Comparison of ENCODE assay signal across 8 mouse cellular contexts in the genomic region with DNA sequence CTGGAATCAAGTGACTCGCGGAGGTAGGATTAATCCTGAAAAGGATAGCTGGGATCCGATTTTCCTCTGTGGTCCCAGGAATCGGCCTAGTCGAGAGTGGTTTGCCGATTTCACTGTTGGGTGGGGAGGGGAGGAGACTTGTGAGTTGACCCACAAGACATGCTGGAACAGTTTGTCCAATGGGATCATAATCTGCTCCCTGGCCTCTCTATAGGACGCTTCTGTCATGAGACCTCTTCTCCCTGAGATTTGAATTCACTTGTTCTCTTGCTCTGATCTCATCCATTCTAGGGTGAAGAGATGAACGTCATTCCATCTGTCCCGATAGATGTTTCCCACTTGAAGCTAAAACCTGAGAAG. TPM values are rescaled to one million over a fixed set of nuclear protein-coding genes. Genes with fewer than 3 reads are reported as not detected.
DNase-seq lines count a peak whose midpoint lies in the region; ATAC-seq and TF ChIP-seq lines count a peak whose summit lies in the region.

No protein-coding gene starts in this region.

- no peak for DNase-seq in gastrocnemius, adult 2 months
- DNase-seq in gastrocnemius, postnatal 14 days = no peak
- no peak for DNase-seq in forebrain, embryonic 11.5 days (ENCODE audit: low spot score)
- DNase-seq in ovary, postnatal 36 days (ENCODE audit: low spot score) = no peak
- DNase-seq in cerebellum, postnatal 14 days = no peak
- no peak for DNase-seq in frontal cortex, postnatal 36 days (ENCODE audit: low spot score in 2 of 2)

- no peaks in the 10 kb centered on the region for H3K27me3 ChIP-seq in forebrain, embryonic 11.5 days (ENCODE audit: control insufficient read depth, insufficient read depth, low read length)
- no peaks in the 10 kb centered on the region for H3K27me3 ChIP-seq in liver, embryonic 15.5 days

- no peak for TF ChIP-seq CTCF in gastrocnemius, adult 2 months (IDR thresholded peaks at IDR 0.05)

- peak; percentile 2 for ATAC-seq in CD4-positive, CD25-positive, alpha-beta regulatory T cell, adult 4 months
- ATAC-seq in forebrain, embryonic 11.5 days (replicated peaks; ENCODE audit: low FRiP score) = peak; percentile 73
- peak; percentile 88 for ATAC-seq in liver, embryonic 15.5 days (ENCODE audit: insufficient read depth)

- intact Hi-C loops in gastrocnemius, adult 2 months (cut with DNase I) = no loop called here
- intact Hi-C loops in gastrocnemius, postnatal 14 days (cut with DNase I; ENCODE audit: low total_unique reads) = no loop called here

- no peaks in the 10 kb centered on the region for H3K4me1 ChIP-seq in forebrain, embryonic 11.5 days (replicated peaks; ENCODE audit: control insufficient read depth, insufficient read depth, low read length)
- H3K4me1 ChIP-seq in liver, embryonic 15.5 days (replicated peaks) = peaks cover 14% of the 10 kb centered on the region

- WGBS in forebrain, embryonic 11.5 days = 25% methylated on average over 9 of the region's 9 CpGs
- 25% methylated on average over 9 of the region's 9 CpGs for WGBS in liver, embryonic 15.5 days (ENCODE audit: insufficient replicate concordance)

- H3K9me3 ChIP-seq in forebrain, embryonic 11.5 days (ENCODE audit: control insufficient read depth, low read length) = no peaks in the 10 kb centered on the region
- H3K9me3 ChIP-seq in liver, embryonic 15.5 days (replicated peaks) = no peaks in the 10 kb centered on the region

- H3K36me3 ChIP-seq in forebrain, embryonic 11.5 days (ENCODE audit: control insufficient read depth, insufficient read depth, low read length) = no peaks in the 10 kb centered on the region; the same call in 1 of the 2 replicates
- H3K36me3 ChIP-seq in liver, embryonic 15.5 days (replicated peaks) = peaks cover 15% of the 10 kb centered on the region

- H3K4me2 ChIP-seq in forebrain, embryonic 11.5 days (ENCODE audit: low read depth, low read length, severe bottlenecking) = peak overlapping the region; percentile 48
- H3K4me2 ChIP-seq in liver, embryonic 15.5 days = peak overlapping the region; percentile 61

- peak overlapping the region; percentile 68 for H3K4me3 ChIP-seq in gastrocnemius, adult 2 months
- H3K4me3 ChIP-seq in forebrain, embryonic 11.5 days (ENCODE audit: low read depth, low read length) = peak overlapping the region; percentile 39
- peak overlapping the region; percentile 67 for H3K4me3 ChIP-seq in liver, embryonic 15.5 days (replicated peaks)

- peak overlapping the region; percentile 86 for H3K27ac ChIP-seq in gastrocnemius, adult 2 months
- no peak overlapping the region for H3K27ac ChIP-seq in forebrain, embryonic 11.5 days (ENCODE audit: low read depth, low read length)
- H3K27ac ChIP-seq in liver, embryonic 15.5 days (replicated peaks) = peak overlapping the region; percentile 64

- peak overlapping the region; percentile 51; the same call in 1 of the 2 replicates for H3K9ac ChIP-seq in forebrain, embryonic 11.5 days (ENCODE audit: low read length)
- peak overlapping the region; percentile 54 for H3K9ac ChIP-seq in liver, embryonic 15.5 days

RNA-seq across cellular contexts. Expression of a gene that starts 0.4 kb away (rescaled TPM):
- total RNA-seq in gastrocnemius, adult 2 months (2021) = under 1 TPM in 1 of 2 experiments, not detected in 1; 0.08 TPM
- total RNA-seq in gastrocnemius, postnatal 14 days (2021) = 1 to 10 TPM; 1.4 to 1.5 TPM
- 1 to 10 TPM; 3.8 to 7.1 TPM for polyA plus RNA-seq in CD4-positive, CD25-positive, alpha-beta regulatory T cell, adult 4 months (2017; shearing (Covaris generic))
- polyA plus RNA-seq in forebrain, embryonic 11.5 days (2014; fragmentation: Nextera tagmentation; extraction: Ambion mirVana) = 33.7 and 34.2 TPM in 2 replicates
- polyA plus RNA-seq in liver, embryonic 15.5 days (2015; fragmentation: Nextera tagmentation; extraction: Ambion mirVana) = 17.9 and 23.8 TPM in 2 replicates

RNA-seq across cellular contexts. Expression of a gene that starts 13.2 kb away (rescaled TPM):
- under 1 TPM; 0.11 to 0.15 TPM for total RNA-seq in gastrocnemius, adult 2 months (2021)
- under 1 TPM; 0.80 to 0.84 TPM for total RNA-seq in gastrocnemius, postnatal 14 days (2021)
- polyA plus RNA-seq in CD4-positive, CD25-positive, alpha-beta regulatory T cell, adult 4 months (2017; shearing (Covaris generic)) = under 1 TPM in 1 of 2 experiments, not detected in 1; 0.16 TPM
- 19.9 and 20.5 TPM in 2 replicates for polyA plus RNA-seq in forebrain, embryonic 11.5 days (2014; fragmentation: Nextera tagmentation; extraction: Ambion mirVana)
- 0.62 and 0.85 TPM in 2 replicates for polyA plus RNA-seq in liver, embryonic 15.5 days (2015; fragmentation: Nextera tagmentation; extraction: Ambion mirVana)

RNA-seq across cellular contexts. Expression of a gene that starts 31.5 kb away (rescaled TPM):
- total RNA-seq in gastrocnemius, adult 2 months (2021) = 10 to 100 TPM in 1 of 2 experiments, 1 to 10 TPM in 1; 9.0 to 12.7 TPM
- 10 to 100 TPM in 1 of 2 experiments, 1 to 10 TPM in 1; 8.7 to 13.2 TPM for total RNA-seq in gastrocnemius, postnatal 14 days (2021)
- polyA plus RNA-seq in CD4-positive, CD25-positive, alpha-beta regulatory T cell, adult 4 months (2017; shearing (Covaris generic)) = 10 to 100 TPM; 23.8 to 24.4 TPM
- polyA plus RNA-seq in forebrain, embryonic 11.5 days (2014; fragmentation: Nextera tagmentation; extraction: Ambion mirVana) = 10.2 and 10.8 TPM in 2 replicates
- polyA plus RNA-seq in liver, embryonic 15.5 days (2015; fragmentation: Nextera tagmentation; extraction: Ambion mirVana) = 8.2 and 8.9 TPM in 2 replicates

Comparison
In these comparisons a context has a peak if more than half of its experiments do, and no peak if none do; other contexts are left out.
1. ATAC-seq: peak in every context shown above with its lines; median percentile 88 in liver, embryonic 15.5 days; 73 in forebrain, embryonic 11.5 days; 2 in CD4-positive, CD25-positive, alpha-beta regulatory T cell, adult 4 months.
2. RNA of a gene that starts 13.2 kb away (polyA plus RNA-seq): 19.9 to 20.5 TPM in forebrain, embryonic 11.5 days; 0.62 to 0.85 TPM in liver, embryonic 15.5 days and 0.16 TPM in CD4-positive, CD25-positive, alpha-beta regulatory T cell, adult 4 months; every median in the first group is over 10 times any median in the second.
3. Peak in every context shown above with its lines, with median percentiles within 50 percentile points of each other: H3K4me3 ChIP-seq.